Mouse (Mus musculus) liver, embryonic 16.5 days (tissue): ENCODE measurements around the gene Kif6. TPM values are rescaled to one million over a fixed set of nuclear protein-coding genes. Genes with fewer than 3 reads are reported as not detected.

ENCODE experiments used
- ATAC-seq: fragments of 200-750 bp; cut with Nextera tagmentation; 2 replicates; pipeline ENCODE4 v1.8.0; 2017; ENCODE audit warnings: low read depth, mild to moderate bottlenecking, moderate number of reproducible peaks, moderate library complexity
- H3K27ac ChIP-seq: fragments of 300-500 bp; sonication (generic); 2 replicates; pipeline ENCODE4 v1.5.1; 2014; ENCODE audit warnings: mild to moderate bottlenecking, low read length
- H3K27me3 ChIP-seq: fragments of 300-500 bp; sonication (generic); 2 replicates; pipeline ENCODE4 v1.6.1; 2014; ENCODE audit warnings: low read depth, low read length, mixed read lengths; ENCODE audit not compliant: control insufficient read depth, insufficient read depth
- H3K36me3 ChIP-seq: fragments of 300-500 bp; sonication (generic); 2 replicates; pipeline ENCODE4 v1.6.1; 2014; ENCODE audit warnings: mild to moderate bottlenecking; ENCODE audit not compliant: control insufficient read depth, insufficient read depth
- H3K4me1 ChIP-seq: fragments of 300-500 bp; sonication (generic); 2 replicates; pipeline ENCODE4 v1.6.1; 2014; ENCODE audit warnings: low read depth, low read length, mixed read lengths; ENCODE audit not compliant: control insufficient read depth
- H3K4me2 ChIP-seq: fragments of 300-500 bp; sonication (generic); 2 replicates; pipeline ENCODE4 v1.6.1; 2014; ENCODE audit warnings: low read depth, low read length, mixed read lengths
- H3K4me3 ChIP-seq: fragments of 300-500 bp; sonication (generic); 2 replicates; pipeline ENCODE4 v1.5.1; 2014; ENCODE audit warnings: low read depth, mild to moderate bottlenecking, low read length
- H3K9ac ChIP-seq: fragments of 300-500 bp; sonication (generic); 2 replicates; pipeline ENCODE4 v1.6.1; 2014; ENCODE audit warnings: low read depth, low read length
- H3K9me3 ChIP-seq: fragments of 300-500 bp; sonication (generic); replicated peaks from 2 replicates; pipeline ENCODE4 v1.6.1; 2016; ENCODE audit warnings: low read length; ENCODE audit not compliant: control insufficient read depth
- WGBS: fragments of 180-500 bp; shearing (Covaris S2); extraction: QIAGEN DNeasy Blood & Tissue Kit; methylation state at CpG from one replicate; pipeline ENCODE4 v1.1.7; 2014; ENCODE audit not compliant: insufficient replicate concordance; 5-methylcytosine and 5-hydroxymethylcytosine counted together
- polyA plus RNA-seq: library from polyadenylated mRNA; unstranded; fragments of >200 nt; fragmentation: Nextera tagmentation; extraction: Ambion mirVana; gene quantifications from 2 replicates; pipeline ENCODE4 v1.2.1, GENCODE M21; 2015

Gene Kif6
- polyA plus RNA-seq, 1 experiment from 2014 or later, result 0.11 TPM

GRCm38 (mm10) chr17:49675629-49676028 lies 60.7 kb downstream of the Kif6 start:
- Histone ChIP-seq H3K27ac (no peak overlapping the region), H3K4me1 (no peaks in the 10 kb centered on the region), H3K4me3 (no peak overlapping the region), H3K4me2 (no peak overlapping the region), H3K9me3 (no peaks in the 10 kb centered on the region), H3K27me3 (no peaks in the 10 kb centered on the region), H3K36me3 (no peaks in the 10 kb centered on the region), H3K9ac (no peak overlapping the region)
- WGBS, result 62% methylated on average over 4 of the region's 4 CpGs
- no peak for ATAC-seq

DNA sequence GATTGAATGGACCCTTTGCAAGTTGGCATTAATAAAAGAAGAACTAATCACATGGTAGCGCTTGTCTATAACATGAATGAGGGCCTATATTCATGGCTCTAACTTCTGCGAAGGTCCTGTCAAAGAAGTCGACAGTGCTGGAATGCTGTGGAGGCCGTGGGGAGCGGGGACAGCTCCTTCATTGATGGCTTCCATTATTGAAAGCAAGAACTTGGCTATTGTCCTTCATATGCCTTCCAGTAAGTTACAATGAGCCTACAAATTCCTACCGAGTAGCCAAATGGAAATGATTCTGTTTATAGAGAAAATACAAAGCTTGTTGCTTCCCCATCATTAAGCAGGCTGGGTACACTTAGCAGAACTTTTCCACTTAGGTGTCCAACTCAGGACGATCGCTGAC lies 66.5 kb downstream of the Kif6 start:
- Histone ChIP-seq H3K4me2 (no peak overlapping the region), H3K4me1 (no peaks in the 10 kb centered on the region), H3K4me3 (no peak overlapping the region), H3K9ac (no peak overlapping the region), H3K9me3 (no peaks in the 10 kb centered on the region), H3K36me3 (no peaks in the 10 kb centered on the region), H3K27me3 (no peaks in the 10 kb centered on the region), H3K27ac (no peak overlapping the region)
- no peak for ATAC-seq
- 68% methylated on average over 8 of the region's 8 CpGs for WGBS

DNA sequence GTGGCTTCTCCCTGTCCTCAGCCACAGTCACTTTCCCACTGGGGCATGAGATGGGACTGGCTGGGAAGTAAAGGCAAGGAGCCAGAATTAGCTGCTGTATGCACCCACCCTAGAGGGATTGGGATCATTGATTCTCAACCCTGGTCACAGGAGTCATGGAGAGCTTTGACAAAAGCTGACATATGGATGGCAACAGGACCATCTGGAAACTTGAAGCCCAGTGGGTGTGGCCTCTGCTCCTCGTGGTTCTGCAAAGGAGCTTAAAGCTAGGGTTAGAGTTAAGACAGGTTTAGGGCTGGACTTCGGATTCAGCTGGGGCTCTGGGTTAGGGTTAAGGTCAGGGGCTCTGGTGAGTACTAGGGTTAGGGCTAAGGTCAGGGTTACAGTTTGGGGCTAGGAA lies 69.2 kb downstream of the Kif6 start:
- Histone ChIP-seq H3K4me3 (no peak overlapping the region), H3K9ac (no peak overlapping the region), H3K36me3 (no peaks in the 10 kb centered on the region), H3K27ac (no peak overlapping the region), H3K27me3 (no peaks in the 10 kb centered on the region), H3K4me1 (no peaks in the 10 kb centered on the region), H3K9me3 (no peaks in the 10 kb centered on the region), H3K4me2 (no peak overlapping the region)
- ATAC-seq, result no peak
- 20% methylated on average over 2 of the region's 2 CpGs for WGBS

- Histone ChIP-seq H3K9ac (no peak overlapping the region), H3K4me3 (no peak overlapping the region), H3K4me1 (no peaks in the 10 kb centered on the region), H3K4me2 (no peak overlapping the region), H3K27ac (no peak overlapping the region), H3K9me3 (no peaks in the 10 kb centered on the region), H3K27me3 (no peaks in the 10 kb centered on the region), H3K36me3 (no peaks in the 10 kb centered on the region)
- WGBS, result 56% methylated on average over 10 of the region's 10 CpGs
- no peak for ATAC-seq
Measured at GRCm38 (mm10) chr17:49690607-49691454, 75.9 kb downstream of the Kif6 start.

DNA sequence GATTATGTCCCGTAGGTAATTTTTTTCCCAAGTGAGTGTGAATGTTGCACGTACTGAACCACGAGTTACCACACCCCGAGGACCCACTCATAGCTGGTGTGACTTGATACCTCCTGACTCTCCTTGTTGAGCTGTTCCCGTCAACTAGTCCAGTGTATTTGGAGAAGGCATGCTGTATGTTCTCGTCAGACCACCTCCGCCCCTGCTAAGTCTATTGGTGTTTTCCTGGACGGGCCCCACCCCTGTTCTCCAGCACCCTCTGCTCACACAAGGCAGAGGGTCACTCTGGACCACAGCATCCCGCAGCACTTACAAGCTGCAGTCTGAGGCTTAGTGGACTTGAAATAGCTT lies 76.5 kb downstream of the Kif6 start:
- H3K4me2 ChIP-seq, result no peak overlapping the region
- no peak overlapping the region for H3K4me3 ChIP-seq
- no peak overlapping the region for H3K9ac ChIP-seq
- H3K9me3 ChIP-seq, result no peaks in the 10 kb centered on the region
- no peak for ATAC-seq
- 59% methylated on average over 9 of the region's 9 CpGs for WGBS
- H3K4me1 ChIP-seq, result no peaks in the 10 kb centered on the region
- H3K36me3 ChIP-seq, result no peaks in the 10 kb centered on the region
- H3K27me3 ChIP-seq, result no peaks in the 10 kb centered on the region
- no peak overlapping the region for H3K27ac ChIP-seq

- Histone ChIP-seq H3K4me1 (no peaks in the 10 kb centered on the region), H3K27ac (no peak overlapping the region), H3K4me3 (no peak overlapping the region), H3K27me3 (no peaks in the 10 kb centered on the region), H3K9me3 (no peaks in the 10 kb centered on the region), H3K36me3 (no peaks in the 10 kb centered on the region), H3K9ac (no peak overlapping the region), H3K4me2 (no peak overlapping the region)
- ATAC-seq, result no peak
- WGBS, result 58% methylated on average over 5 of the region's 5 CpGs
Measured at GRCm38 (mm10) chr17:49693206-49693605, 78.3 kb downstream of the Kif6 start.

- H3K4me3 ChIP-seq, result no peak overlapping the region
- ATAC-seq, result no peak
- no peak overlapping the region for H3K9ac ChIP-seq
- H3K27ac ChIP-seq, result no peak overlapping the region
- H3K4me1 ChIP-seq, result no peaks in the 10 kb centered on the region
- WGBS, result 72% methylated on average over 5 of the region's 5 CpGs
- no peak overlapping the region for H3K4me2 ChIP-seq
- no peaks in the 10 kb centered on the region for H3K36me3 ChIP-seq
- H3K9me3 ChIP-seq, result no peaks in the 10 kb centered on the region
- no peaks in the 10 kb centered on the region for H3K27me3 ChIP-seq
Measured at GRCm38 (mm10) chr17:49697220-49697619, 82.3 kb downstream of the Kif6 start.

DNA sequence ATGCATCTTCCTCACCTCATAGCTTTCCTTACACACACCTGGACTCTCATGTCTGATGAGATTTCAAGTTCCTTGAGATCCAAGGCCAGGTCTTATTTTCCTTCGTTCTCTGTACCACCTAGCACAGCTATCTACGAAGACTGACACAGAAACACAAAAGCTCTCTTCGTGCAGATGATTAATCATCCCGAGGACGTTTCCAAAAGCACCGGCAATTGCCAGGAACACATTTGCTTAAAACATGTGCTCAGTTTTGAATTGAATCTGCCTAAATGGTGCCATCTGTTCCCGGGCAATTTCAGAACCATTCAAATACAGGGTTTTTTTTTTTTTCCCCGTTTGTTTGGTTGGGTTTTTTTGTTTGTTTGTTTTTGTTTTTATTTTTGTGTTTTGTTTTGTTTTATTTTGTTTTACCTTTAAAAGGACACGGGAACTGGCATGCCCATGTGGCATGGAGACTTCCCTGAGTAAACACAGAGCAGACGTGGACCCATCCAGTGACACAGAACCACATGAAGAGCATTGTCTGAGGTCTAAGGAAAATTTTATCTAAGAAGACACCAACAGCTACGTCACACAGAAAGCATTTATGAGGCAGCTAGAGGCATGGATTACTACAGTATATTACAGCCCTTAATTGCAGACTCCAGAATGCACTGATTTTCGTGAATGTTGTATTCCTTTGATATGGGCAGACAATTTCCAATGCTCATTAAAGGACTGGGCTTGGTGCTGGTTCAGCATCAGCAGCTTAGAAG lies 88.7 kb downstream of the Kif6 start:
- H3K36me3 ChIP-seq, result no peaks in the 10 kb centered on the region
- no peaks in the 10 kb centered on the region for H3K4me1 ChIP-seq
- no peaks in the 10 kb centered on the region for H3K9me3 ChIP-seq
- WGBS, result 56% methylated on average over 12 of the region's 12 CpGs
- no peak overlapping the region for H3K27ac ChIP-seq
- H3K27me3 ChIP-seq, result no peaks in the 10 kb centered on the region
- no peak overlapping the region for H3K4me3 ChIP-seq
- ATAC-seq, result no peak
- H3K9ac ChIP-seq, result no peak overlapping the region
- no peak overlapping the region for H3K4me2 ChIP-seq

DNA sequence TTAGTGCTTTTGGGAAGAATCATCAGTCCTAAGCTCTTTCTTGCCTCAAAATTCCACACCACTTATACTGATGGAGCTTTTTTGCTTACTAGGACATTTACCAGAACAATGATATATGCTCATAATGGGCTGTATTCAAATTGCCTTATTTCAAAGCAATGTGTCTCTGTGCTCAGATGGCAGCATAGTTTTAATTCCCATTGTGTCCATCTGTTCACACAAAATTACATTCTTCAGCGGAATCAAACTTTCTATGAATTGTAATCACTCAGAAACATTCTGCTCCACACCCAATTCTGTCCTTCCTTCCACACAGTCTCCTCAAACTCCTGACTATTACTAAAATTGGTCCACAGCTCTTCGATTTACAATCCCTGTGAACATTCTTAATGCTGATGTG lies 94.3 kb downstream of the Kif6 start:
- Histone ChIP-seq H3K27ac (no peak overlapping the region), H3K27me3 (no peaks in the 10 kb centered on the region), H3K4me1 (no peaks in the 10 kb centered on the region), H3K9me3 (no peaks in the 10 kb centered on the region), H3K4me2 (no peak overlapping the region), H3K4me3 (no peak overlapping the region), H3K9ac (no peak overlapping the region), H3K36me3 (no peaks in the 10 kb centered on the region)
- no peak for ATAC-seq
- 53% methylated on average over 2 of the region's 2 CpGs for WGBS
